Mouse (Mus musculus) common myeloid progenitor, adult 5-6 weeks (primary cell): ENCODE data around the gene Ctla2b. TPM values are rescaled to one million over a fixed set of nuclear protein-coding genes. Genes with fewer than 3 reads are reported as not detected.
A peak's percentile ranks its signal among the peaks of the same experiment; 100 is the strongest.
"Not testable (repeated sequence)": the region's sequence is repeated elsewhere in the genome, so short reads cannot be mapped to it uniquely, and the experiment has no call there.

ENCODE experiments used
- ATAC-seq: replicated peaks from 2 replicates; pipeline ENCODE4 v1.8.0; 2016; ENCODE audit warnings: low read depth, mild to moderate bottlenecking, moderate TSS enrichment, inconsistent platforms; ENCODE audit not compliant: poor library complexity, severe bottlenecking
- total RNA-seq: library from RNA; stranded (forward); fragments of 200-1000, 187-1606 nt; gene quantifications from 2 replicates; pipeline ENCODE4 v1.2.3, GENCODE M21; 2017

Ctla2b gene
- 40.8 and 44.2 TPM in 2 replicates for total RNA-seq

- peak; percentile 97 for ATAC-seq
Measured at GRCm38 (mm10) chr13:60897328-60897727, at the start of gene Ctla2b. Gene Ctla2b, minus strand, starts transcription at chr13:60897447.

DNA sequence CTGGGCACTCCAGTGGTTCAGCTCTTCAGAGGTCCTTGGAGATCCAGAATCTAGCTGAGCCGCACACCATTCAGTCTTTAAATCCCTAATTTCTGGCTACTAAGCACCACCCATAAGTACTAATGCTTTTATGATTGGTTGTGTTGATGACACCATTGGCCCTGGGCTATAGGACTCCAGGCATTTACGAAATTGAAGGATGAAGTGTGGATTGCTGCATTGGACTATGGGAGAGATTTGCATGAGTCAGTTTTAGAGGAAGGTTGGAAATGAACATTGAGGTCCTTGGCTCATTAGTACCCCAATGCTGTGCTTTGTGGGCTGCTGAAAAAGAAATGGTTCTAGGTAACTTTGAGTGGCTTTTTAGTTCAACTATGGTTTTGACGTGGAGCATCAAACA, 44.6 kb upstream of the Ctla2b start, which contains the start of gene Tpbpa:
Gene Tpbpa, minus strand, starts transcription at position 101 of the 400 bp plus-strand sequence.
- ATAC-seq = not testable (repeated sequence)

DNA sequence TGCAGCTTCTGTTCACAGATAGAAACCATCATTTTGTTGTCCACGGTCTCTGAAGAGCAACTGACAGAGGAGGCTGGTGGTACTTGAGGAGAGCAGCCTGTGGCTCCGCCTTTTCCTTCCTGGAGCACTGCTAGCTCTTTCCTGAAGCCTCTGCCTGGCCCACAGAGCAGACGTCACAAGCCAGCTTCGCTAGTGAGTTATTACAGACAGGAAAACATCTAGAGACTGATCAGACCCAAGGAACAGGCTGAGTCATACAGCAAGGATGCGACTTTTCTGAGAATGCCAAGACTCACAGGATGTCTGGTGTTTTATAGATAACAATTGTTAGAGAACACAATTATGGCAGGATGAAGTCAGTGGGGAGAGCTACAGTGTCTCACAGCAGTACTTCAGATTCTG, 39.3 kb upstream of the Ctla2b start, which contains the start of the genes Gm49391 and Ctla2a:
Gene Gm49391, minus strand, starts transcription at position 72 of the 402 bp plus-strand sequence.
Gene Ctla2a, minus strand, starts transcription at position 126 of the 402 bp plus-strand sequence.
- ATAC-seq = peak; percentile 96

DNA sequence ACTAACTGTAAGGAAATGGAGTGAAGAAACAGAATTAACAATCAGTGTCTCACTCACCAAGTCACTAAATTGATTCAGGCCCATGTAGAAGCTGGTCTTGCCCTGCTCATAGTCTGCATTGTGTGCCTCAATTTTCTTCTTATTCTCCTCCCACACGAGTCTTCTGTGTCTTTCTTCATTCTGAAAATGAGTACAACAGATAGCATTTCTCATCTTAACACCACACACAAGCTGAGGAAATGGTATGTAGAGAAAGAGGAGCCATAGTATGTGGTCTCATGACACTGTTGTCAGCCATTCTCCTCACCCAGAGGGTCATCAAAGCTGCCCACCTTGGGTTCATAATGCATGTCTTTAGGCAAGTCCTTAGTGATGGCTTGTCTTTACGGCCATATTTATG, 38.2 kb upstream of the Ctla2b start, which contains the start of gene Gm49393:
Gene Gm49393, minus strand, starts transcription at position 101 of the 400 bp plus-strand sequence.
- ATAC-seq = not testable (repeated sequence)

GRCm38 (mm10) chr13:60904780-60905179, 7.5 kb upstream of the Ctla2b start, which contains the start of gene Tpbpb:
Gene Tpbpb, minus strand, starts transcription at chr13:60904880.
- ATAC-seq = not testable (repeated sequence)

DNA sequence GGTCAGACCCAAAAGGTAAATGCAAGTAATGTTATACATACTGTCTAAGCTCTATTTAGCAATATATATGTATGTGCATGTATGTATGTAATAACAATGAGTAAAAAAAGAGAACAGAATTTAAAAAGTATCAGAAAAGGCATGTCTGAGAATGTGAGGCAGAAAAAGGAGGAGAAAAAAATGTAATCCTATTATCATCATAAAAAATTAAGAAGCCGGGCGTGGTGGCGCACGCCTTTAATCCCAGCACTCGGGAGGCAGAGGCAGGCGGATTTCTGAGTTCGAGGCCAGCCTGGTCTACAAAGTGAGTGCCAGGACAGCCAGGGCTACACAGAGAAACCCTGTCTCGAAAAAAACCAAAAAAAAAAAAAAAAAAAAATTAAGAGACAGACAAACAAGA, 453 bp downstream of the Ctla2b start, which contains the start of gene Gm49392:
Gene Gm49392, minus strand, starts transcription at position 101 of the 400 bp plus-strand sequence.
- not testable (repeated sequence) for ATAC-seq

GRCm38 (mm10) chr13:60895406-60896160, 1.7 kb downstream of the Ctla2b start:
- 0 out of 2 replicates have a peak, but pooled peaks have one; percentile 14 for ATAC-seq

DNA sequence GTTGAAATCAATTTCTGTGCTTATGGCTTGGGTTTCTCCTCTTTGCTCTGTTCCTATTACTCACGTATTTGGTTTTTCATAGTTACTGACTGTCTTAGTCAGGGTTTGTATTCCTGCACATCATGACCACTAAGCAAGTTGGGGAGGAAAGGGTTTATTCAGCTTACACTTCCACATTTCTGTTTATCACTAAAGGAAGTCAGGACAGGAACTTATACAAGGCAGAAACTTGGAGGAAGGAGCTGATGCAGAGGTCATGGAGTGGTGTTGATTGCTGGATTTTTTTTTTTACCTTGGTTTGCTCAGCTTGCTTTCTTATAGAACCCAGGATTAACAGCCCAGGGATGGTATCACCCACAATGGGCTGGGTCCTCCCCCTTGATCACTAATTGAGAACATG, 4.9 kb downstream of the Ctla2b start:
- peak; percentile 50; the same call in 1 of the 2 replicates for ATAC-seq

DNA sequence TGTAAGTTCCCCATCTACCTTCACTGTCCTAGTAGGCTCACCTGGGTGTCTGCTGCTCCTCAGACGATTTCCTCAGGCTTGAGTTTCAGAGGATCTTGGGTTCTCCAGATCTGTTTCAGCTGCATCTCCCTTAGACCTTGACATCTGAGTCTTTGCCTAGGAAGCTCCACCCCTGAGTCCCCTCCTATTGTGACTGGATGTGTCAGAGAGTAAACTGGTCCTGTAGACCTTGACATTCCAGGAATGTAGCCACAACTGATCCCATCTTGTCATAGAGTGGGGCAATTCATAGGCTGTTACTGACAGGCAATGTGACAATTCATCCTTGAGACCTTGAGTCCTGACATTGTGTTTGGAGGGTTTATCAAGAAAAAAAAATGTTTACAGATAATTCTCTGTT, 33.0 kb downstream of the Ctla2b start, which contains the start of gene 4930486L24Rik:
Gene 4930486L24Rik, minus strand, starts transcription at position 195 of the 400 bp plus-strand sequence.
- ATAC-seq = no peak

- ATAC-seq = peak; percentile 69
Measured at GRCm38 (mm10) chr13:60848241-60849120, 48.8 kb downstream of the Ctla2b start.

Other genes with a start within 250 kb of the Ctla2b start
- not detected in 2 replicates for gene BC051665, start 111.1 kb downstream of the Ctla2b start, total RNA-seq
- gene Ctsll3, start 94.6 kb downstream of the Ctla2b start, total RNA-seq = not detected in 2 replicates
- 1.2 TPM in 1 of 2 replicates, not detected in the other for gene 4930486L24Rik, start 33.0 kb downstream of the Ctla2b start, total RNA-seq
- gene Gm49392, start 553 bp downstream of the Ctla2b start, total RNA-seq = 1.5 TPM in 1 of 2 replicates, not detected in the other
- not detected in 2 replicates for gene Tpbpb, start 7.4 kb upstream of the Ctla2b start, total RNA-seq
- not detected in 2 replicates for gene Gm49393, start 38.1 kb upstream of the Ctla2b start, total RNA-seq
- gene Gm49391, start 39.1 kb upstream of the Ctla2b start, total RNA-seq = 2.8 TPM in 1 of 2 replicates, not detected in the other
- 344 and 394 TPM in 2 replicates for gene Ctla2a, start 39.2 kb upstream of the Ctla2b start, total RNA-seq
- not detected in 2 replicates for gene Tpbpa, start 44.5 kb upstream of the Ctla2b start, total RNA-seq
- not detected in 2 replicates for gene Ctsj, start 108.5 kb upstream of the Ctla2b start, total RNA-seq
- gene Ctsq, start 143.2 kb upstream of the Ctla2b start, total RNA-seq = not detected in 2 replicates